Mouse (Mus musculus) ES-E14 (cell line): ENCODE measurements at regions not wholly inside any gene's neighbourhood (a gene's known extent, or its start where the extent isn't known, plus 50 kb on each side); places are given as distances from the start of the nearest gene placed in this dataset.

Source experiments
- CHD2 ChIP-seq: IDR thresholded peaks from 2 replicates; pipeline ENCODE4 v1.6.1; 2014; ENCODE audit warnings: mild to moderate bottlenecking, low read depth, low read length, inconsistent platforms
- HCFC1 ChIP-seq: IDR thresholded peaks from 2 replicates; pipeline ENCODE4 v1.6.1; 2012; ENCODE audit warnings: low read length, inconsistent platforms, borderline replicate concordance; ENCODE audit not compliant: insufficient read depth

- no peak for TF ChIP-seq CHD2
- no peak for TF ChIP-seq HCFC1
These were observed 126.2 kb downstream of the Klf6 start for GRCm38 (mm10) chr13:5987491-5987890.
